9 mouse cellular contexts compared by ENCODE assay signal in the genomic region with DNA sequence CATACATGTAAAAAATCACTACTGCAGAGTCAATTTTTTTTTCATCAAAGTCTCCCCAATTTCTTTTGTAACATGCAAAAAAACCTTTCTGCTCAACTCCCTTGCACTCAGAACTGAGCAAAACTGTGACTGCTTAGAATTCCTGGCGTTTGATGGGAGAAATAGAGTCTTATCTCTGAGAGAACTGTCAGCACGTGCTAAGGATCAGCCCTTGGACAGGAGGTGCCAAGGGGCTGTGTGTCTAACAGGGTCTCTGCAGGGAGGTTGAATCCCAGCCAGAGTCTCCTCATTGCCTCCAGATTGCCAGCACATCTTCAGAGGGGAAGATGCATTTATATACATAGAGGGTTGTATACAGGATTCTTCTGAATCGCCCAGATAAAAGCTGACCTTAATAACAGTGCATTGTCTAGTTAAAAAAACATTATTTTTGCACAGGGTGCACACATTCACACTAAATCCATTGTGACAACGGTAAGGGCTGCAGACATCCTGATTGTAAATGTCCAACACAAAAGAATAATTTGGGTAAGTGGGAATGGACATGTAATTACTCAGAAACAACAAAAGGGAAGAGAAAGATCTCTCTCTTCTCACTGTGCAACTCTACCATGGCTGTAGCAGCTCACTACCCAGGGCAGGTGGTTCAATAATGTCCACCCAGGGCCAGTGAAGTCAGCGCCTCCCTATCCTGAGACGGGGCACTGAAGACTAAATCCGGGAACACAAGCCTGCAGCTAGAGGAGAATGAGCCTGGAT.
A peak's percentile ranks its signal among the peaks of the same experiment; 100 is the strongest.
DNase-seq lines count a peak whose midpoint lies in the region; ATAC-seq and TF ChIP-seq lines count a peak whose summit lies in the region.
"Had no signal": no experiment of that assay in that cellular context is flagged by ENCODE, and none has a peak within 500 bp of the region (broad histone marks: within the 10 kb centered on the region; RNA-seq: fewer than 3 reads in every experiment).

No protein-coding gene starts in this region.

- no peaks in the 10 kb centered on the region for H3K27me3 ChIP-seq in hindbrain, postnatal 0 days (ENCODE audit: insufficient read depth, low read length)
- no peaks in the 10 kb centered on the region for H3K27me3 ChIP-seq in stomach, embryonic 15.5 days (replicated peaks)

- intact Hi-C loops in left cerebral cortex, postnatal 4 days (cut with DNase I) = no loop called here
- intact Hi-C loops in left cerebral cortex, postnatal 10 days (cut with DNase I) = no loop called here

- peak overlapping the region; percentile 73 for H3K27ac ChIP-seq in hindbrain, postnatal 0 days
- H3K27ac ChIP-seq in stomach, embryonic 15.5 days = 0 out of 2 replicates have a peak overlapping the region, but pooled peaks have one; percentile 16

- H3K9ac ChIP-seq in hindbrain, postnatal 0 days (replicated peaks; ENCODE audit: low read length) = peak overlapping the region; percentile 31; the same call in 1 of the 2 replicates
- H3K9ac ChIP-seq in stomach, embryonic 15.5 days = no peak overlapping the region

- H3K4me2 ChIP-seq in hindbrain, postnatal 0 days (ENCODE audit: low read depth, low read length) = peak overlapping the region; percentile 39
- no peak overlapping the region for H3K4me2 ChIP-seq in stomach, embryonic 15.5 days

- no peak overlapping the region; the same call in 1 of the 2 replicates for H3K4me3 ChIP-seq in hindbrain, postnatal 0 days (ENCODE audit: low read length)
- H3K4me3 ChIP-seq in stomach, embryonic 15.5 days (replicated peaks) = no peak overlapping the region

- DNase-seq in cerebellum, postnatal 10 days = peak; percentile 70 to 79
- DNase-seq in cerebellum, adult 9-11 months = no peak
- DNase-seq in left cerebral cortex, postnatal 4 days = peak; percentile 48
- DNase-seq in left cerebral cortex, adult 18-20 months (ENCODE audit: low spot score in 2 of 2) = no peak
- DNase-seq in hindbrain, postnatal 0 days (ENCODE audit: low spot score) = peak; percentile 41
- DNase-seq in left cerebral cortex, postnatal 10 days (ENCODE audit: extremely low spot score in 1 of 2, low spot score in 2 of 2) = no peak
- DNase-seq in gastrocnemius, adult 8-10 months (ENCODE audit: low spot score in 2 of 2) = no peak
- DNase-seq: lung, adult 2 months had no signal

- no peaks in the 10 kb centered on the region for H3K36me3 ChIP-seq in hindbrain, postnatal 0 days (ENCODE audit: insufficient read depth, low read length)
- H3K36me3 ChIP-seq in stomach, embryonic 15.5 days = no peaks in the 10 kb centered on the region

- peak; percentile 52; the same call in 1 of the 2 replicates for ATAC-seq in hindbrain, postnatal 0 days
- ATAC-seq in stomach, embryonic 15.5 days (ENCODE audit: insufficient read depth, low FRiP score, low read depth) = no peak

- WGBS in hindbrain, postnatal 0 days = 11% methylated on average over 7 of the region's 7 CpGs
- 48% methylated on average over 7 of the region's 7 CpGs for WGBS in stomach, embryonic 15.5 days

- H3K4me1 ChIP-seq in hindbrain, postnatal 0 days (ENCODE audit: insufficient read depth, low read length) = peaks cover 27% of the 10 kb centered on the region
- peaks cover 11% of the 10 kb centered on the region; the same call in 1 of the 2 replicates for H3K4me1 ChIP-seq in stomach, embryonic 15.5 days

- H3K9me3 ChIP-seq in hindbrain, postnatal 0 days (ENCODE audit: low read length) = no peaks in the 10 kb centered on the region
- H3K9me3 ChIP-seq in stomach, embryonic 15.5 days = no peaks in the 10 kb centered on the region

- no peak for TF ChIP-seq CTCF in hindbrain, postnatal 0 days (IDR thresholded peaks at IDR 0.05; ENCODE audit: low read depth)

Comparison
In these comparisons a context has a peak if more than half of its experiments do, and no peak if none do; other contexts are left out.
1. DNase-seq: peak in cerebellum, postnatal 10 days (2 of 2), left cerebral cortex, postnatal 4 days (single experiment) and hindbrain, postnatal 0 days (single experiment); none in cerebellum, adult 9-11 months (single experiment), left cerebral cortex, adult 18-20 months (0 of 2), left cerebral cortex, postnatal 10 days (0 of 2) and gastrocnemius, adult 8-10 months (0 of 2).